Mouse (Mus musculus) CD4-positive helper T cell, adult 2 months (primary cell): ENCODE data around the gene Nav1.

Experiments
- DNase-seq: peaks from one replicate; pipeline ENCODE4 v3.0.0-alpha.2; 2012; ENCODE audit warnings: low read depth, missing footprints, low spot score

Gene Nav1

DNA sequence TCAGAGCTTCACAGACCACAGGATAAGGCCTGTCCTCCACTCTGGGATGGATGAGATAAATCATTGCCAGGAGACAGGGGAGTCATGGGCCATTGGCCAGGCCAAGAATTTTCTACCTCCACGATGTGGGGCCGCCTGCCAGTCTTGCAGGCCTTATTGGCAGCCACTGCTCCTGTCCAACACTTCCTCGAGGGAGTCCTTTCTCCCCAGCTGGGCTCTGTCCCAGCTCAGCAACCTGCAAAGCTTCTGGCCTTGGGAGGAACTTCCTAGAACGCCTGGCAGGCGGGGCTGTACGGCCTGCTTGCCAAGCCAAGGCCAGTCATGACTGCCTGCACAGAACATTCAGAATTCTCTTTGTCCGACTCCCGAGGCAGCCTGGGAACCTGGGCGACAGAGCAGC, 58.3 kb downstream of the Nav1 start:
- DNase-seq = no peak

DNA sequence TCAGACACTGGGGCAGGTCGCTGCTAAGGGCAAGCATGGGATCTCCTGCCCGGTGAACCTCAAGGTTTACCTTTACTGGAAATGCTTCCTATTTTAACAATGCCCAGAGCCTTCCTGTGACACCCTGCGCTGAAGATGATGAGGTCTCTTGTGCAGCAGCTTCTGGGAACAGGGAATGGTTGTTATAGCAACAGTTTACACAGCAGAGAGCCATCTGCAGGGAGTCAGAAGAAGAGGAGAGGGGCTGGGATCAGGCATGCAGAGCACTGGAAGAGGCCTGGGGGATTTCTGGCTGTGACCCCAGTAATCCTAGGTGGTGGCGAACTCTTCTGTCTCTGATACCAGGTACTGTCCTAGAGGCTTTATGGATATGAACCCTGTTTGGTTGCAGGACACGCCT, 61.0 kb downstream of the Nav1 start:
- no peak for DNase-seq

GRCm38 (mm10) chr1:135544504-135545146, 62.5 kb downstream of the Nav1 start:
- peak; percentile 75 for DNase-seq

DNA sequence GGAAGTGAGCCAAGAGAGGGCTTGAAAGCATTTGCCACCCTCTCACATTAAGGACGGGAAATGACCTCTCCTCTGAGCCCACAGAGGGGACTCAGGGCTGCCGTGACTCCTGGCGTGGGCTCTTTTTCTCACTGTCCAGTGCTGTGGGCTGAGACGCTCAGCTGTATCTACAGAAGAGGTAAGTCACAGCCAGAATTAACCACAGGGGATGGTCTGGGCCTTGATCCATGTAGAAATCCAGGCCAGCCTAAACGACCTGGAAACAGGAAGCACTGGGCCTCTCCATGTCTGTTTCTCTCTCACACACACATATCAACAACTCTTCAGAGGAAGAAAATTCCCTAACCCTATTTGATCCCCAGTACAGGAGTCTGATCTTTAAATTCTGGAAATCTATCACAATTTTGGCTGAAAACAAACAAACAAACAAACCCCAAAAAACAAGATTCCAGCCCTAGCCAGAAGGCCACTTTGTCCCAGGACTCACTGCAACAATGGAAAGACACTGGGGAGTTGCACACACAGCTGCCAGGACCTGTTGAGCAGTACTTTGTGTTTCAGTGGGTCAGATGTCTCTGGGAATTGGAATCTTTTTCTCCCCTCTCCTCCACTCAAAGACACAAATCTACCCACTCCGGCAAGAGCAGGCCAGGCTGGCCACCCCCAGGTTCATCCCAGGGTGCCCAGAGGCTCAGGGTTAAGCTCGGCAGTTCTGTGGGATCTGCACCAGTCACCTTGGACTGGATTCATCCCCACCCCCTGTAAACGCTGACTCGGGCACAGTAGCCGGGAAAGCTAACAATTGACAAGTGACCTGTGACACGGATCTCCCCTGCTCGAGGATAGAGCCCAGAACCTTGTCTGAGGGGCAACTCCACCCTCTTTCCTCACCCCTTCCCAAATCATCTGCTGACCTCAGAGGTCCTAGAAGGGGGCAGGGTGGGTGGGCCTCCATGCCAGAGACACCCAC, 64.0 kb downstream of the Nav1 start:
- DNase-seq = no peak

DNA sequence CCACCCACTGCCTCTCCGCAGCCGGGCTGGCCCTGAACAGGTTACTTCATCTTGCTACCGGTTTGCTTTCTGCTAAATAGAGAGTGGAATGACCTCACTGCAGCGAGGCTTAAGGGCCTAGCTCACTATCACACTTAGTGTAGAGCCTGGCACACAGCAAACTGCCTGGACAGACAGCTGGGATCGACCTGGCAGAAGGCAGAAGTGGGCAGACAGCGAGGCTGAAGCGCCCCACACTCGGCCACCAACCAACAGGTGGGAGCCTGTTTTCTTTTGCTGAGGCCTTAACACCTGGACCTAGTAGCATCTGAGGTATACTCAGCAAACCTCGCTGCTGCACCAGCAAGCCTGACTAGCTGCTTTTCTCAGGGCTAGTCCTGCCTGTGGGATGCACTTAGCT, 65.0 kb downstream of the Nav1 start:
- no peak for DNase-seq

- peak; percentile 73 for DNase-seq
Measured at GRCm38 (mm10) chr1:135540270-135540669, 66.8 kb downstream of the Nav1 start.

DNA sequence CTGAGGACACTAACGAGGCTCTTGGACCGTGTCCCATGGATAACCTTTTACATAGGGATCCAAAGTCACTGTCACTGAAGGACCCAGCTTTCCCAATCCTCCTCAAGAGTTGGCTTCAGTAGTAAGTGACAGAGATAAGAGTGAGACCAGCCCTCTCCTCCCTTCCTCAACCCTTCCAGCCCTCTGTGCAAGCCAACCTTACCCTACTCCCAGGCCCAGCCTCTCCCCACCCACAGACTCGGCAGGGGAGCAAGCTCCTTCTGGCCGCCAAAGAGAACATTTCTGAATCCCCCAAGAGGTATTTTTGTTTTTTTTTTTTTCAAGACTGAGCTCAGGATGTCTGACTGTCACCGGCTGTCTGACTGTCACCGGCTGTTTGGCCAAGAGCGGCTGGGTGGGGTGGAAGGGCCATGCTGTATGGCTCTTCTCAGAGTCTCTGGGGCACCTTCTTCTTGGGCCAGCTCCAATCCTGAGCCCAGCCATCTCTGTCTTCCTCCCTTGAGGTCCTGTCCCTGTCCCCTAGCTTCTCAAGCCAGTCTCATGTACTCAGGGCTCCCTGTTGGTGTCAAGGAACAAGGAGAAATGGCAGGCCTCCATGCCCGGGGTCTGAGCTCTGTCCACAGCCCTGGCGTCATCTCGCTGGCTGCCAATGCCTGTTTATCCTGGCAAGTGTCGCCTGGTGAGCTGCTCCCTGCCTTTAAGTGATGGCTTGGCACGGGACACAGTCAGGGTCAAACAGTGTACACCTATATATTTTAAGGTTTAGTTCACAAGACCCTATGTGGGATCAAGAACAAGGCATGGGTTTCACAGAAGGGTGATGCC, 68.4 kb downstream of the Nav1 start:
- DNase-seq = no peak

- DNase-seq = no peak
Measured at GRCm38 (mm10) chr1:135536822-135537221, 70.3 kb downstream of the Nav1 start.

DNA sequence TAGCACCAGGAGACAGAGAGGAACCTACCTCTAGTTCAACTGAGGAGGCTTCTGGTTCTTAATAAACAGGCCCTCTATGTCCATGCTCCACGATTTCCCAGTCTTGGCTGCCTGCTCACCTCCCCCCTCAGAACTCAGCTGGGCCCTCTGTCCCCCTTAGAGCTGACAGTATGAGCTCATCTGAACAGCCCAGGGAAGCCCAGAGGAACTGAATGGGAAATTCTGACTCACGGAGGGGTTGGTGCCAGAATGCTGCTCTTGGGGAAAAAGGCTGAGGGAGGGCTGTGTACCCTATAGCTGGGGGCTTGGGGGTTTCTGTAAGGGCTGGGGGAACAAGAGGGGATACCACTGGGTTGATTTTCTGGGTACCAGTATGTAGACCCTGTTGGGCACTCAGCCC, 70.8 kb downstream of the Nav1 start:
- no peak for DNase-seq

DNA sequence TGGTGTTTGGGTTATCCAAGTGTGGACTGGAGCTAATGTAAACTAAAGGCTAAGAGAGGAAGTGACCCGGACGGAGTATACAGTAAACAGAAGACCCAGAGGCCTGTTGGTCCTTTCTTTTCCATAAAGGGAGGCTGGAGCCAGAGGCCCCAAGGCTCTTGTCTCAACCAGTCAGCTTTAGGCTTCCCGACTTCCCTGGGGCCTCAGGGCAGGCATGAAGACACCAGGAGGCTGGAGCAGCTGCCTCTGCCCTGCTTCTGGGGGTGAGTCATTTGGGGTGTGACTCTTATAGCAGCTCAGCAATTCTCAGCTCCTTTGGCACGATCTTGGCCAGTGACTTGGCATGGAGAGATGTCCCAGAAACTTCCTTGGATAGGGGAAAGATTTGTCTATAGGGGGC, 71.8 kb downstream of the Nav1 start:
- DNase-seq = no peak

- DNase-seq = no peak
Measured at GRCm38 (mm10) chr1:135534782-135535181, 72.3 kb downstream of the Nav1 start.

DNA sequence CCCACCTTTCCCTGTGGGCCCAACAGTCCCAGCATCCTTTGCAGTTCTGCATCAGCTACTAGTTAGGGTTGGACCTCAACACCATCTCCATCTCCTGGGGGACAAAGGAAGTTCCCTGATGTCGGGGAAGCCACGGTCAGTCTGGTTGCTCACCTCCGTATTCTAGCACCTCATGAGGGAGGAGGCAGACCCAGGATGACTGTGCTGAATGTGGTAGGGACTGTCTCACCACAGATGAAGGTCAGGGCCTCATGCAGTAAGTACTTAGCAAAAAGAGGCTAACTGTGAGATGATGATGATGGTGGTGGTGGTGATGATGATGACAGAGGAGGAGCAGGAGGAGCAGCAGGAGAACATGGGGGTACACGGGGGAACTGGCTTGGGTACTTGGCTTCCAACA, 73.0 kb downstream of the Nav1 start:
- no peak for DNase-seq

DNA sequence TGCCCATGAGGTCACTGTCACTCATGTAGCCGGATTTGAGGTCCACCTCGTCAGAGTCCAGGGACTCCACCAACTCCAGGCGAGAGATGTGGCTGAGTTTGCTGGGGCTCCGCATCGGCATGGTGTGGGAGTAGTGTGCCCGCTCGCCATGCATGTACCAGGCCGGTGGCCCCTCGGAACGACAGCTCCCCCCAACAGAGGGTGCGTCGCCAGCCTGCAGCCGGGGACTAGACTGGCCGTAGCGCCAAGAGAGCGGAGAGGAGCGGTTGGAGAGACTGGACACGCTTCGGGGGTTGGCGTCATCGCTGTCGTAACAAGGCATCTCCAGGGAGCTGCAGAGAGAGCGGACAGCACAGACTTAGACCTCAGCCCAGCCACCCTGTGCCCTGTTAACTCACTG, 74.7 kb downstream of the Nav1 start:
- DNase-seq = no peak

DNA sequence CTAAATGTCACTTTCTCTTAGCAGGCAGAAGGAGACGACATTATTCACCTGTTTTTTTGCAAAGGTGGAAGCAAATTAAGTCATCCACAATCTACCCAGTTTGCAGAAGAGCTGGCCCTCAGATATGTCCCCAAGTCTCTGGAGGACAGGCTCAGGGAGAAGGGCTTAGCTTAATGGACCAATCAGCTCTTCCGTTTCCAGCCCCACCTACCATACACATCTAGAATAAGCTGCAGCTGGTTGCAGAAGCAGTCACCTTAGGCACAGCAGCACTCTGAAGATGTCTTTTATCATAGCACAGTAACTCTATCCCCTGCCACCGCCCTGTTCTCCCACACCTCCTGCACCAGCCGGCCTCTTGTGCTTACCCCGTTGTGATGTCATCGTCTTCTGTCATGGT, 75.1 kb downstream of the Nav1 start:
- no peak for DNase-seq

GRCm38 (mm10) chr1:135531081-135531480, 76.0 kb downstream of the Nav1 start:
- no peak for DNase-seq

DNA sequence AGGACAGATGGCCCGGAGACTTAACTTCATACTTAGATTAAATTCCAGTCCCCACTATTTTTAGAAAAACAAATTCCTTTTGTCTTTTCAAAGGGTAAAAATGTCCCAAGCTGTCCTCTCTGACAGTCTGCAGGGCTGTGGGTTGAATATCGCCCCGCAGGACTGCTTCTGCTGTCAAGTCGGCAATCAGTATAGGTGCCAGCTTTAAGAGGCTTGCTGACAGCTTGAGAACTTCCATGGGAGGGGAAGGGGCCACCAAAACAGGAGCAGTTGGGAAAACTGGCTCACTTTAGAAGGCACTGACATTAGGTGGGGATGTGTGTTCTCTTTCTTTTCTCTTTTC, 82.6 kb downstream of the Nav1 start:
- DNase-seq = no peak

- no peak for DNase-seq
Measured at GRCm38 (mm10) chr1:135523780-135524517, 83.1 kb downstream of the Nav1 start.

DNA sequence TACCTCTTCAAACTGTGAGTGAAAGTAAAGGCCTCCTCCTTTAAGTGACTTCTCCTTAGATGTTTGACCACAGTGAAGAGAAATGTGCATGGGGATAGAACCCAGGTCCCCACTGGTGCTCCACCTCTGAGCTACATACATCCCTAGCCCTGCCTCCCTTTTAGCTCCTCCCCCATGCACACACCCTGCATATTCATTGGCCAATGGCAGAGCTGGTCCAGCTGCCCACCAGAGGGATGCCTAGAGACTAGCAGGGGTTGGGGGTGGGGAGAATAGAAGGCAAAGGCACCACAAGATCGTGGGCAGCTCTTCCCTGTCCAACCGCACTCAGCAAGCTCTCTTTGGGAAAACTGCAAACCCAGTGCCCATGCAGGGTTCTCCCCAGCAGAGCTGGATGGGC, 83.8 kb downstream of the Nav1 start:
- DNase-seq = no peak

DNA sequence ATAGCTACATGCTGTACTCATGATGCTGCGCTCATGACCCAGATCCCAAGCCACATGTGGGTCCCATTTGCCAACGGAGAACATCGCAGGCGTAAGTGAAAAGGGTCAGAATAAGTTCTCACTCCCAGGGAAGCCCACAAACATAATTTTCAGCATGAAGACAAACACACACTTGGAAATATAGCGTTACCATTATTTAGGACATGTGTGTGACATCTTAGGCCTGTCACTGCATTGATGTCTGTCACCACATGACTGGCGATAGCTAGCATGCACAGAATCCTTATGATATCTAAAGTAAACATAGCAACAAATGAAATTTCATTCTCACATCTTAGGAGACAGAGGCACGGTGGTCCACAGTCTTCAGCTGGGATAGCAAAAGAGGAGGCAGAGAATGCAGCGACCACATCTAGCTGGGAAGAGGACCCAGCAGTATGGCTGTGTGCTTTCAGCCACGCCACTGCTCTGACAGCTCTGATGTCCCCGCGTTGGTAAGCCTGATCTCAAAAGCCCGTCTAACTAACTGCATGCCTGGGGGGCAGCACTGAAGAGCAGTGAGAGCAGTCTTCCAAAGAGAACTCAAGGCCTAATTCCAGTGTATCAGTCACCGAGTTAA, 86.4 kb downstream of the Nav1 start:
- no peak for DNase-seq

GRCm38 (mm10) chr1:135518661-135519060, 88.4 kb downstream of the Nav1 start:
- no peak for DNase-seq

DNA sequence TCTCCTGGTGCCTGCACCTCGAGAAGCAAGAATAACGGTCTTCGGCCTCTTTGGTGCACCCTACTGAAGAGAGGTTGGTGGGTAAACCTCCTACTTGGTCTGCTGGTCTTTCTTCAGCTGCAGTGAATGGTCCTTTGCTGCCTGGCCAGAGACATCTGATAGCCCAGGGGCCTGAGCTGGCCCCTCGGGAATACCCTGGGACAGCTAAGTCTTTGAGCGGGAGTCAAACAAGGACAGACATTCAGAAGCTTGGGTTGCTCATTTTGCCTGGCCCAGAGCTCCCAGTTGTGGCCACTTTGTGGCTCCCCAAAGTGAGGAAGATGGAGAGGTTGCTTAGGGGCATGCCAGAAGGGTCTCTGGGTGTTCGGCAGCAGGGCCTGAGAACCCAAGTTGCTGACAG, 89.6 kb downstream of the Nav1 start:
- no peak for DNase-seq
